Mouse (Mus musculus) lung, adult 18-20 months (tissue): Measurements from ENCODE around the gene Gm1113.
A peak's percentile ranks its signal among the peaks of the same experiment; 100 is the strongest.

ENCODE experiments used
- DNase-seq, 2 experiments: peaks; one replicate each; pipeline ENCODE4 v3.0.0; 2022; ENCODE audit warnings: mixed read lengths in 2 of 2

Gene Gm1113

DNA sequence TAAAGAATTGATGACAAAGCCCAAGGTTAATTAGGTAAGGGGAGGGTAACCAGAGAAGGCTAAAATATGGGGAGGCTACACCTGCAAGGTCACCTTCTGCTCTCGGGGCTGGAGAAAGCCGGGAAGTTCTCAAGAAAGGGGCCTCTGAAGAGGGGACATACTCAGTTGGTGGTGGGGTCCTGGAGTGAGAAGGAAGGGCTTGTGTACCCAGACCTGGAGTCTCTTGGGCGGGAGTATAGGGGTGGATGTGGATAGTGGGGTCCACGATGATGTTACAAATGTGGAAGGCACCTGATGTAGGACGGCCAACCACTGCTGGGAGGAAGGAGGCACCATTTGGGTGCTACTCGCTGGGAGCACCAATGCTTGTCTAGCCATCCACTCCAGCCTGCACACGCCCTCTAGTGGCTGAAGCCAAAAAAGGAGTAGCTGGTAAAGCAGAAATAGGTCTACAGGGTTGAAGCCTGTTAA is 5.9 kb upstream of the Gm1113 start:
- DNase-seq = peak; percentile 58 to 73

DNA sequence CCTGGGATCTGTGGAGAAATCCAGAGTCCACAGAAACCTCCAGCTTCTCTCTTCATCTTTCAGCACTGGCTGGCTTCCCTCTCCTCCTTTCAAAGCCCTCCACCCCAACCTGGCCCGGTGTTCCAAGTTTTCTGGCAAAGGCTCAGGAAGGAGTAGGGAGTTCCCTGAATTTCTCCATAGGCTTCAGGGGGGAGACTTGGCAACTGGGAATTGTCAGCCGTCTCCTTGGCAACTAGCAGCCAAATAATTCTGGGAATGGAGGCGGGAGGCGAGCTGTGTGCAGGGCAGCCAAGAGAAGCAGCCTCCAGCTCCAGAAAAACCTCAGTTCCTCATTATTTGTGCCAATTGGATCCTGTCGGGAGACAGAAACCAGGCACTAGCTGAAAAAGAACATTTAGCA is 5.5 kb upstream of the Gm1113 start:
- DNase-seq = peak; percentile 62 to 63

DNA sequence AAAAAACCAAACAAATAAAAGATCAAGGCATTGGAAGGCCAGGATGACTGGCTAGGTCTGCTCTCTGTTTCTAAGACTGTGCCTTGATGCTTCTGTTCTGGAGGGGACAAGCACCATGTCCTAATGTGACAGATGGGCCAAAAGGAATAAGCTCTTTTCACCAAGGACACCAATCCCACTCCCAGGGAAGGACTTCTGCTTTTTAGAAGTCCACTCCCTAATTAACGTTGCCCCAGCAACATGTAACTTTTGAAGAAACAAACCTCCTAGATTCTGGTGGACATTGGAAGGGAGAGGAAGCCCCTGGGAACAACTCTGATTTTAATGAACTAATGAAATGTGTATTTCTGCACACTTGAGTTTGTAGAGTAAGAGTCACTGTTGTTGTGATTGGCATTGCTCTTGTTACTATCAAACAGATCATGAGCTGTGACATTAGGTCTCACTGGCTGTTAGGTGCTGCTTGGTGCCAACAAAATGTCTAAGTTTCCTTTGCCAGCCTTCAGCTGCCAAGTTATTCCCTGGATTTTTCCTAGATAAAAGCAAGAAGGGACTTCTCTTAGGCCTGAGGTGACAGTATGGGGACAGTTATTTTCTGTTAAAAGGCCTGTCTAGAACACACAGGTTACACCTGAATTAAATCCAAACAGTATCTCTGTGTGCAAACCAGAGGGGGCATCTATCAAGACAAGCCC is 4.9 kb upstream of the Gm1113 start:
- DNase-seq = no peak

DNA sequence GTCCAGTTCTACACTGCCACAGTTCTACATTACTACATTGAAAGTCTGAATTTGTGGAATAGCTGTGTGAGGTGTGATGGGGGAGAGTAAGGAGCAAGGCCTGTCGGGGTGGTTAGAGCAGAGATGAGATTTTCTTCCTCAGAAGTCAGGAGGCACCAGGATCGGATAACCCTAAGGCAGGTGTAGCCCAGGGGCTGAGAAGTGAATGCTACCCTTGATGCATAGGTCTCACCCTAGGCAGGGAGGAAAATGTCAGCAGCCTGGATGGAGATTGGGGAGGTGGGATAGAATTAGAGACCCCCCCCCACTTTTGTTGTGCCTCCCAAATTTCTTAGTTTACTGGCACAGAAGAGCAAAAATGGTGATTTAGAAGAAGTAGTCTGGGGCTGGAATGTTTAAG is 4.2 kb upstream of the Gm1113 start:
- DNase-seq = no peak

DNA sequence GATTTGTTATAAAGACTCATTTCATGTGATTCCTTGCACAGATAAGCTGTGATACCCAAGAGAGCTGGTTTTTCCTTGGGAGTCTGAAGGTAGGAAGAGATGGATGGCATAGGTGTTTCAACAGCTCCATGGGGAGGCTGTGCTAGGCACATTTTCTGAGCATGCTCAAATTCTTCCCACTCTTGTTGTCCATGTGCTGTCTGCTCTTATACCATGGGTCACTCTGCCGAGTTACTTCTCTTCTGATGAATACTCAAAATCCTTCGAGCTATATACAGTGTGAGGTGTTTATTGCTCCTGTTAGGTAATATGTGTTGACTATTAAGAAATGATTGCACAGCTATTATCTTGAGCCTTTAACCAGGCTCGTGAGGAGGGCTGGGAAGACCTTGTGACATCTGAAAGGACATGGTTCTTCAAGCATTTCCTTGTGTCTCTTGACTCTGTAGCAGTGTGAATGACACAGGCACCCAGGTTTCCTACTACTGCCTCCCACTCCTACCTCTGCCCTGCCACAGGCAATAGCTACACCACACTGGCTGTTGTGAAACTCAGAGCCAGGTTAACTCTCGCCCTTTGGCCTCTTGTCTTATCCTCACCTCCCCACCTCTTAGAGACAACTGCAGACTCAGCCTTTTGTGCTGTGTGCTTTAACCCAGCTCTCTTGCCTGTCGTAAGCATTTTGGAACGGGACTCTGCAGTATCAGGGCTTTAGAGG is 2.7 kb upstream of the Gm1113 start:
- no peak for DNase-seq

DNA sequence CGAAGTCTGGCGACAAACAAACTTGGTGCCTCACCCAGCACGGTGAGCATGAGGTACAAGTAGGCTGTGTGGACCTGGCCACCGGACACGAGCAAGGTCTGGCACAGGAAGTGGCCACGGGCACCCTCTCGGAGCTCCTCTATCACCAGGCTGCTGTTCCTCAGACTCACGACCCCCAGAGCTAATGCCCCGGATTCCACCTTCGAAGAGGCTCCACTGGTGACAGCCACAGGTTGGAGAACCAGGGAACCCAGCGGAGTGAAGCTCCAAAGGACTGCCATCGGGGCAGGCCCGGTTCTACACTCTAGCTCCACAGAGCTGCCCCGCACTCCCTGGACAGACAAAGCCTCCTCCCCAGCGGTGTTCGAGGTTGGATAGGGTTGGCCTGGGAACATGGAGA is 1.4 kb downstream of the Gm1113 start:
- no peak for DNase-seq

DNA sequence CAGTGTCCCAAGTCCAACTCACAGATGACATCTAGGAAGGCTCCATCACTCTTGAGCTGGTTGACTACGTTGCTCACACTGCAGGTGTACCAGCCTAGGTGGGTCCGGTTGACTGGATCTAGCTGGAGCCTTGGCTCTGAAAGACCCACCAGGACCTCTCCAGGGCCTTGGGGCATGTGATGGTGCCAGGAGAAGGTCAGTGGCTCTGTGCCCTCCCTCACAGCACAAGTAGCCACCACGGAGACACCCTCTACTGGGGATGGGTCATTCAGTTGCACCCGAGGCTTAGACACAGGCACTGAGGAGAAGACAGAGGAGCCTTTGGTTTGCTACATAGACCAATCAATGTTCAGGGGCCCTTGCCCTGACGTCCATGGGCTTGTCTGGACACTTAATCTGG is 1.9 kb downstream of the Gm1113 start:
- DNase-seq = no peak

DNA sequence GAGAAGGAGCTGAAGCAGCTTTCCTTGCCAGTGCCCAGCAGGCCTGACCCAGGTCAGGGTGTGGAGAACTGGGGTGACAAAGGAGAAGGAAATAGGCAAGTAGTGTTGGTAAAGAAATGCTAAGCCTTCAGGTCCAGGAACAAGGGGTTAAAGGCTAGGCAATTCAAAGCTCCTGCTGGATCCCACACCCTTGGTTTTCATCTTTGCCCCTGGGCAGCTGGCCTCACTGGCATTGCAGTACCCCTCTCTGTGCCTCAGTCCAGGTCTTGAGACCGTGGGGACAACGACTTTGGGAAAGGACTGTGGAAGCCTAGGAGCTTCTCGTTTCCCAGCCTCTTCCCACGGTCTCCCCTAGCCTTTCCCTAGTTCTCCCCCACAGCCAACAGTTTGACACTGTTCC is 4.2 kb downstream of the Gm1113 start:
- no peak for DNase-seq

DNA sequence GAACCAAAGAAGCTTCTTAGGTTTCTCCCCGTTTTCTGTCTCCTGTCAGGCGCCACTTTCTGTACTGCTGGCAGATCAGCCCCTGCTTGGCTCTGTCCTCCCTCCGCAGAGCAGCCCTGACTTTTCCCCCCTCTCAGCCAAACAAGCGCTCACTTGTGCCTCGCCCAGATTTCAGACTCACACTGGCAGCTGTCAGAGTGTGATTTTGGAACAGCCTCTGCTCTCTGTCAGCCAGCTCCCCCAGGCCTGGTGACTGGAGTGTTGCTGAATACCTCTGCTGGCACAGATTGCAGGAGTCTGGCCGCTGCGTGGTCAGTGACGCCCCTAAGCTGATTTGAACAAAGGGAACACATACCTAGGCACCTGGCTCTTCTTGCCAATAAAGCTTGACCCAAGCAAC is 9.8 kb downstream of the Gm1113 start:
- peak; percentile 62 to 68 for DNase-seq

DNA sequence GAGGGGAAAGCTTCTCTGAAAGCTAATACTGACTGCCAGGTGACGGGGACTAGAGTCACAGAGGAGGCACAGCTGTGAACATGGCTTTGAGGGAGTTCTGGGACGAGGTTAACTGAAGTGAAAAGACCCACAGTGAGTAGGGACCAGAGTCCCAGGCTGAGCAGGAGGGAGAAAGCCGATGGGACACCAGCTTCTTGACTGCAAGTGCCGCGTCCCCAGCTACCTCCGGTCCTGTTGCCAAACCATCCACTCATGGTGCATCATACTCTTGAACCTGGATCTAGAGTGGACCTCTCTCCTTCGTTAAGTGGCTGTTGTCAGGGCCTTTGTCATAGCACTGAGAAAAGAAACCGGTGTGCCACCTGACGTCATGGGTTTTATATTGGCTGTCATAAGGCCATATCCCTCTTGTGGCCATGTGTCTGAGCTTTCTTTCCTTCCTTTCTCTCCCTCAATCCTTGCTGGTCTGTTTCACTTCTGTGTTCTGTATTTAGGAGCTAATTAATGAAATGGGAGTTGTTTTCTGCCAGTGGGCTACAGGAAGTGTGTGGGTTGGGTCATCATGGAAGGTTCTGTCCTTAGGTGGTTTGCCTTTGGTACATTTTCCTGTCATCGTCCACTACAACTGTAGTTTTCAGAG is 15.6 kb downstream of the Gm1113 start:
- no peak for DNase-seq

DNA sequence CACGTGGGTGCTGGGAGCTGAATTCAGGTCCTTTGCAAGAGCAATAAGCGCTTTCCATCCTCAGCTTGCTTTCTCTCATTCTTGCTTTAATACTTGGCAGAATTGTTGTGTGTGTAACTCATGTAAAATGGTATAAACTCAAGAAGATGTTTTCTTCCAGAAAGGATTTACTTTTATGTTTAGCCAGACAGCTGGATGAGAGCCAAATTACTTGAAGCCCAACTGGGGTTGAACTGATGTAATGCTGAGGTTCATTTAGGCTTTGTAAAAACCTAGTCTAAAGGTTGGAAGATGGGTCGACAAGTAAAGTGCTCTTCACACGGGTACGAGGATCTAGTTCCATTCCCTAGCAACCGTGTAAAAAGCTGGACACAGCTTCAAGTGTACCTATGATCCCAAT is 18.1 kb downstream of the Gm1113 start:
- no peak for DNase-seq

DNA sequence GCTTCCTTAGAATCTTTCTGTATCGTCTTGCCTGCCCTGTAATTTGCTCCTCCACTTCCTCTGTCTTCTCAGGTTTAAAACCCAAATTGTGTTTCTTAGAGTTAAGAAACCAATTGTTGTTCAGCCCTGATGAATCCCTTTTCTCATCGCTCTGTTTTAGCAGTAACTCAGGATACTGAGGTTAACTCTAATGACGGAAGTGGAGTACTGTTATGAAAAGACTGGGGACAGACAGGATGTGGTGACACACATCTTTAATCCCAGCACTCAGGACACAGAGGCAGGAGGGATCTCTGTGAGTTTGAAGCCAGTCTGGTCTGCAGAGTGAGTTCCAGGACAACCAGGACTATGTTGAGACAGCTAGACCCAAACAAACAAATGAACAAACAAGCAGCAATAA is 22.6 kb downstream of the Gm1113 start:
- DNase-seq = no peak

DNA sequence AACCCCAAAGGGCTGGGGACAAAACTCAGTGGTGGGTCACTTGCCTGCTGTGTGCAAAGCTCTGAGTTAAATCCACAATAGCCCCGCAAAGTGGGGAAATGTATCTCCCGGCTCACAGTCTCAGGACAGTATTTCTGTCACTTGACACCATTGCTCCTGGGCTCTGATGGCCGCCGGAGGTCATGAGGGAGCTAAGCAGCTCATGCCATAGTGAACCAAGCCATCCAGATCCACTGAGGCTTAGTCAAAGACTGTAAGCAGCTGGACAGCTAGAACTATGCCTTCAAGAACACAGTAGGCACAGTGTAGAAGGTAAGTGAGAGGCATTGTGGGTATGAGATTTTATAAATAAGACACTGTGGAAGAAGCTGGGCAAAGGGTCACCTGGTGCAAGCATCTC is 23.1 kb downstream of the Gm1113 start:
- no peak for DNase-seq

DNA sequence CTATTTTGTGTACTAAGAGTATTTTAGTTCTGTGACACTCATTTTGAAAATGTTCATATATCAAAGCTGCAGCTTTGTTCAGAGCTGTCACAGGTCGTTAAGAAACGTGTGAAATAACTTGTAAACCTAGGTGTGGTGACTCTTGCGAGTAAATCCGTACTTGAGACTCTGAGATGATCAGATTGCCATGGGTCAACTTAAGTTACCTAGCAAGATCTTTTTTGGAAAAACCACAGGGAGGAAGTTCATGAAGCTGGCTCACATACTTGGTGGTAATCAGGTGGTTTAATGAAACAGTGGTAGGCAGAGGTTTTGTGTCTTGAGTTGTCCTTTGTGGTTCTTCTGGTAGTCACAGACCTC is 24.4 kb downstream of the Gm1113 start:
- no peak for DNase-seq

DNA sequence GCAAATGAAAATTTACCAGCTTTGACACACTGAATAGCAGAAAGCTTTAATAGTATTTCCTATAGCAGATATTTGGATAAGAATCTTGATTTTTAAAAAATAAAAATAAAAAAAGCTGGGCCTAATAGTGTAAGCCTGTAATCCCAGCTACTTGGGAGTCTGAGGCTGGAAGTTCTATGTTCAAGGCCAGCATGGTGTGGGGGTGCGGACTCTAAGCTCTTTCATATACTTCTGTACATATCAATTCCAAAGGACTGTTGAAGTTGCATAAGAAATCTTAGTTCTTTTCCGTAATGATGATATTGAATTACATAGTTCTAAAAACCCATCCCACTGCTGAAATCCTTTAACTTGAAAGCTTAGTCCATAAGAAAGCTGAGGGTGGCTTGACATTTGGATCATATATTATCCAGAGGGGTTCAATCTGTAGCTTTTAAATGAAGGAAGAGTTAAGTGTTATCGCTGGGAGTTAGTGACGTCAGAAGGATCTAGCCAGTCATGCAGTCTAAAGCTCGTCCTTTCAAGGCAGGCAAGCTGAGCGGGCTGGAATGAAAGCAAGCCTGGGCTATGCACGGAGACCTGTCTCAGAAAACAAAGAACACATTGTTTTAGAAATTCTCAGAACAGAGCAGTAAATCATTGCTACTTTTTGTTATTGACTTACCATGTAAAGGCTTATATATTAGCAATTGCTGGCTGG is 24.9 kb downstream of the Gm1113 start:
- no peak for DNase-seq

DNA sequence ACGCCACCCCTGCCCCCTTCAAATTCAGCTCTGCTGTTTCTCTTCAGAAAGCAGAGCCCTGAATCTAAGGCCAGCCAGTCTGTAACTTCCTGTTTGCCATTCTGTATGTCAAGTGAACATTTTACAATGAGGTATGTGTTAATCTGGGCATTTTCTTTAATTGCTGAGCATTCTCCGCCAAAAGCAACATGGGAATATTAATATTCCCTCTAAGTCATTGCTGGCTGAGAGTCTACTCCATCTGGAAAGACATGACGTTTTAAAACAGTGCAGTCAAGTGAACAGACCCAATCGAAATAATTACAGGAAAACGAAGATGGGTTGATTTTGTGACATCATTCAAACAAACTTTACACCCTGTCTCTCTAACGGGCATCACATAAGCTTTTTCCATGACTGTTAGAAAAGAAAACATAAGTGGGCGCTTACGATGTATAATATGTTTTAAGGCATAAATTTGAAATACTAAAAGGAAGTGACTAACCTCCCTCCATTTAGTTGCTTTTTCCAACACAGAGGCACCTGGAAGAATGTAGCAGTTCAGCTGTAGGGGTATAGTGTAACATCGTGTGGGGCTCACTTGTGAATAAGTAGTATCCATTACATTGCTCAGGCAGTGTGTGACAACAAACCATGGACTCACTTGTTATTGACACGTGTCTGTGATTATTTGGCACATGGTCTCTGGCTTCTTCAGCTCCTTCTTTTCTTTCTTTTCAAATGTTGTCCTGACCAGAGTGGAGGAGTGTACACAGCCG is 26.8 kb downstream of the Gm1113 start:
- no peak for DNase-seq

DNA sequence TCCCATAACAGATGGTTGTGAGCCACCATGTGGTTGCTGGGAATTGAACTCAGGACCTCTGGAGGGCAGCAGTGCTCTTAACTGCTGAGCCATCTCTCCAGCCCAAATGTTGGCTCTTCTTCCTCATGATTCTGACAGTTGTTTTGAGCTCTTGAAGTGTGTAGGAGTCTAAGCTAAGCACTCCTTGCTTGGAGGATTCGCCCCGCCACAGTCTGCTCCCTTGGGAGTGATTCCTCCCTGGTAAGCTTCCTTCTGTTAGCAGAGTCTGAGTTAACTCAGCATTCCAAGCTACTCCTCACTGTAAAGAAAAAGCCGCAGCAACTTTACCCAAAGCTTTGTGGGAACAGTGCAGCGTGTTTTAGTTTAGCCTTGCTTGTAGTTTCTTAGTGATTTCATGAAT is 29.6 kb downstream of the Gm1113 start:
- DNase-seq = no peak

DNA sequence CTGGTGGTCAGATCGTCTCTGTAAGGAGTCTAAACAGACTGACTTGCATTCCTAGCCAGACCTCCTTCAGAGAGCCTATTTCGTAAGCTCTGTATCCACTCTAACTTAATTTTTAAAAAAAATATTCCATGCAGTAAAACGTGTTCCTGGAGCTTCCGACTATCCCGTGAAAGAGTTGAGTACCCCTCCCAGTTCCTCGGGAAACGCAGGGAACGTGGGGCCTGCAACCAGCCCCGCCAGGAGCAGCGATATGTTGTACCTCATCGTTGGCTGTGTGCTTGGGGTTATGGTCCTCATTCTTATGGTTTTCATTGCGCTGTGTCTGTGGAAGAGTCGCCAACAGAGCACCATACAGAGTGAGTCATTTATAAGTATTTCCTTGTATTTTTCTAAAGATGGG is 31.5 kb downstream of the Gm1113 start:
- no peak for DNase-seq

DNA sequence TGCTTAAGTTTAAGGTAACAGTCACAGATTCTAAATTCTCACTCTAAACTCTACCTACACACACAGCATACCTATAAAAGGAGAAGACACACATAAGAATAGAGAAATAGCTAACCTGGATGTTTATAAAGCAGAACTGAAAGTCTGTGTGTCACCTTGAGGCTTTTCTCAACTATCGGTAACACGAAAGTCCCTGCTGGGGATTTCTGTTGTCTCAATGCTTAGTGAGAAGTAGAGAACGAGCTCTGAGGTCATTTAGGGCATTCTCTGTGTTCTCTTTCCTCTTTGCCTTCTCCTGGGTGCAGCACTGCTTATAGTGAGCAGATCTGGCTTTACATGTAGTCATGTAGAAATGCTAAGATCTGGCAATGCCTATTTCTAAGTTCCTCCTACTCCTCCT is 34.1 kb downstream of the Gm1113 start:
- no peak for DNase-seq

DNA sequence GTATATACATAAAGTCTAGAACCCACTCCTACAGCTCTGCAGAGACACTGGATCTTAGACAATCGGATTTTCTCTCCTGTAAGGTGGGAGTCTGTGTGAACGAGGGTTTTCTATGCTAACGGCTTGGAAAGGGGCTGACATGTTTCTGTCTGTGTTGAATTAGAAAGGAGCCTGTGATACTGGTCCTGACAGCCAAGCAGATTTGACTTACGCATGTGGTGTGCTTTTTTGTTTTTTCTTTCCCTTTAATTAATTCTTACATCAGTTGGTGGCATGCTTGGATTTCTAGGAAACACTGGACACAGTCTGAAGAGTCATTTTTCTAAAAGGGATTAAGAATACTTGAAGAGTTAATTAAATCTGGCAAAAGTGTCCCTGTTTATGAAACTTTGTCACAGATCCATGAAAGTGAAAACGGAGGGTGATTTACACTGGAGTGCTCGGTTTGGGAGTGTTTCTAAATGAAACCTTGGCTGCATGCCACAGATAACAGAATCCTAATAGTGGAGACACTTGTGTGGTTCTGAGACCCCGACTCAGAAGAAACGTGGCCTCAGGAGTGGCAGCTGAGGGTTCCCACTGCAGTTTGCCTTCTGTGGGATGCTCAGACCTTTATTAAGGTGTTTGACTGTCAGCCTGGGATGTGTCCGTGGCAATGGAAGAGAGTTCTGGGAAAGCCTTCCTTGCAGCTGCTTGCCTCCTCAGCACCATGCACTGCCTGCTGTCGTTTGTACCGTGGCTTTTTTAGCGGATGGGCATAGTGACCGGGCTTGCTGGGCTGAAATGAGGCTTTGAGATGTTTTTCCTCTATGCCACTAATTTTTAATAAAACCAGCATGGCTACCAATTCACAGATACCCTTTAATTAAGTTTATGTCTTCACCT is 35.8 kb downstream of the Gm1113 start:
- DNase-seq = no peak

DNA sequence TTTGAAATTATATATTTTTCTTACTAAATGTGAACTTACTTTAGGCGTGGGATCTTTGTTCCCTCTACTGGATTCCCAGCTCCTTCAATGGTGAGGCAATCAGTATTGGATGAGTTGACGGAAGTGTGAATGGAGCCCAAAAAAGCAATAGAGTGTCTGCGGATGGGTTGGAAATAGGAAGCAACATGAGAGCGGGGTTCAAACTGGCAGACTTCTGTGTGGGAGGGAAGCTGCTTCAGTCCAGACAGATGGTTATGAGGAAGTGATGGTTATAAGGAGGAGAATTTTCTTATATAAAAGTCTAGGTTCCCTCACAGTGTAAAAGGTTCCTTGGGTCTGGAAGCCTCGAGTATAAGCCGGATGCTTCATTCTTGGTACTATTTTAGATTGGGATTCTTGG is 38.6 kb downstream of the Gm1113 start:
- no peak for DNase-seq

DNA sequence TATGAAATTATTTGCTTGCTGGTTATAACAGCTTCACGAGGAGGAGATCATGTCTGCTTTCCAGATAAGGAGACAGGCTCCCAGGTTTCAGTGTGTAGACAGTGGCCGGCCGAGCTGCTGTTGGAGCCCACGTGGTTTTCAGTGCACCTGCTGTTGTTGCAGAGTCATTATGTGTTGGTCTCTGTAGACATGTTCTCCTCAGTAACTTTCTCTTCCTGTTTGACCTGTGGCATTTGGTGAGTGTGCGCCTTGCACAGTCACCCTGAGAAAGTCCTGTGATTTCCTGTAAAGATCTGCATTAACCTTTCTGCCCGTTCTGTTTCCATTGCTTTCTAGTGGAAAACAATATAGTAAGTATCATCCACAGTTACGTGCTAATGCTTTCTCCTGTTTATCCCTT is 42.7 kb downstream of the Gm1113 start:
- no peak for DNase-seq
